Mouse (Mus musculus): Measurements from ENCODE around the gene Aspdh.

GRCm38 (mm10) chr7:44495086-44495485, 29.9 kb downstream of the Aspdh start:
- TF ChIP-seq POLR2A (IDR thresholded peaks at IDR 0.05; ENCODE audit: borderline replicate concordance, extremely low read depth, low read depth, low read length) = no peak
- no peak for TF ChIP-seq CTCF (IDR thresholded peaks at IDR 0.05; ENCODE audit: insufficient read depth, low read length)
